Mouse (Mus musculus) cerebellum, adult 18-20 months (tissue): ENCODE results near the gene Olfr470.
"Not testable (repeated sequence)": the region's sequence is repeated elsewhere in the genome, so short reads cannot be mapped to it uniquely, and the experiment has no call there.

ENCODE experiments used
- DNase-seq, 2 experiments: peaks; one replicate each; pipeline ENCODE4 v3.0.0; 2021

Gene Olfr470

GRCm38 (mm10) chr7:107847390-107847789 is at the start of gene Olfr470:
TSS of gene Olfr470 (minus strand) at chr7:107847490.
- not testable (repeated sequence) for DNase-seq

GRCm38 (mm10) chr7:107841719-107842118 is 5.6 kb downstream of the Olfr470 start:
- no peak for DNase-seq

GRCm38 (mm10) chr7:107825441-107825840 is 21.8 kb downstream of the Olfr470 start, which contains the start of gene Olfr469:
TSS of gene Olfr469 (minus strand) at chr7:107825541.
- not testable (repeated sequence) for DNase-seq

GRCm38 (mm10) chr7:107823867-107824266 is 23.4 kb downstream of the Olfr470 start:
- DNase-seq: not testable (repeated sequence)

GRCm38 (mm10) chr7:107819442-107819841 is 27.8 kb downstream of the Olfr470 start:
- no peak for DNase-seq

GRCm38 (mm10) chr7:107811963-107812362 is 35.3 kb downstream of the Olfr470 start, which contains the start of gene Olfr467:
TSS of gene Olfr467 (plus strand) at chr7:107812263.
- no peak for DNase-seq

- no peak for DNase-seq
Observed at GRCm38 (mm10) chr7:107802138-107802537, 45.2 kb downstream of the Olfr470 start.

- no peak for DNase-seq
Observed at GRCm38 (mm10) chr7:107801108-107801507, 46.2 kb downstream of the Olfr470 start, which contains the start of gene Ovch2. TSS of gene Ovch2 (minus strand) at chr7:107801208.

- DNase-seq: no peak
Observed at GRCm38 (mm10) chr7:107796500-107796899, 50.8 kb downstream of the Olfr470 start.
